Mouse (Mus musculus) heart, embryonic 15.5 days (tissue): ENCODE results near the gene Tjp1. TPM values are rescaled to one million over a fixed set of nuclear protein-coding genes. Genes with fewer than 3 reads are reported as not detected.

Experiments
- ATAC-seq: fragments of 200-750 bp; cut with Nextera tagmentation; replicated peaks from 2 replicates; pipeline ENCODE4 v1.8.0; 2017; ENCODE audit warnings: low read depth, moderate TSS enrichment; ENCODE audit not compliant: insufficient number of reproducible peaks, insufficient read depth, low FRiP score
- H3K27ac ChIP-seq: fragments of 300-500 bp; sonication (generic); 2 replicates; pipeline ENCODE4 v1.5.1; 2015; ENCODE audit warnings: mild to moderate bottlenecking, inconsistent platforms
- H3K27me3 ChIP-seq: fragments of 300-500 bp; sonication (generic); 2 replicates; pipeline ENCODE4 v1.6.1; 2015; ENCODE audit warnings: inconsistent platforms
- H3K36me3 ChIP-seq: fragments of 300-500 bp; sonication (generic); 2 replicates; pipeline ENCODE4 v1.6.1; 2015; ENCODE audit warnings: mild to moderate bottlenecking, inconsistent platforms
- H3K4me1 ChIP-seq: fragments of 300-500 bp; sonication (generic); replicated peaks from 2 replicates; pipeline ENCODE4 v1.6.1; 2015; ENCODE audit warnings: inconsistent platforms
- H3K4me2 ChIP-seq: fragments of 300-500 bp; sonication (generic); 2 replicates; pipeline ENCODE4 v1.6.1; 2015; ENCODE audit warnings: inconsistent platforms, mild to moderate bottlenecking, moderate library complexity
- H3K4me3 ChIP-seq: fragments of 300-500 bp; sonication (generic); 2 replicates; pipeline ENCODE4 v1.5.1; 2015; ENCODE audit warnings: mild to moderate bottlenecking, inconsistent platforms
- H3K9ac ChIP-seq: fragments of 300-500 bp; sonication (generic); 2 replicates; pipeline ENCODE4 v1.6.1; 2015; ENCODE audit warnings: mild to moderate bottlenecking, inconsistent platforms
- H3K9me3 ChIP-seq: fragments of 300-500 bp; sonication (generic); replicated peaks from 2 replicates; pipeline ENCODE4 v1.6.1; 2016; ENCODE audit warnings: inconsistent platforms
- WGBS: fragments of 180-500 bp; shearing (Covaris S2); methylation state at CpG from one replicate; pipeline ENCODE4 v1.1.7; 2015; ENCODE audit warnings: mixed read lengths; 5-methylcytosine and 5-hydroxymethylcytosine counted together
- polyA plus RNA-seq: library from polyadenylated mRNA; unstranded; fragments of >200 nt; fragmentation: Nextera tagmentation; extraction: Ambion mirVana; gene quantifications from 2 replicates; pipeline ENCODE4 v1.2.1, GENCODE M21; 2015

The Tjp1 gene
- polyA plus RNA-seq, 1 experiment from 2014 or later: 21.0 TPM

DNA sequence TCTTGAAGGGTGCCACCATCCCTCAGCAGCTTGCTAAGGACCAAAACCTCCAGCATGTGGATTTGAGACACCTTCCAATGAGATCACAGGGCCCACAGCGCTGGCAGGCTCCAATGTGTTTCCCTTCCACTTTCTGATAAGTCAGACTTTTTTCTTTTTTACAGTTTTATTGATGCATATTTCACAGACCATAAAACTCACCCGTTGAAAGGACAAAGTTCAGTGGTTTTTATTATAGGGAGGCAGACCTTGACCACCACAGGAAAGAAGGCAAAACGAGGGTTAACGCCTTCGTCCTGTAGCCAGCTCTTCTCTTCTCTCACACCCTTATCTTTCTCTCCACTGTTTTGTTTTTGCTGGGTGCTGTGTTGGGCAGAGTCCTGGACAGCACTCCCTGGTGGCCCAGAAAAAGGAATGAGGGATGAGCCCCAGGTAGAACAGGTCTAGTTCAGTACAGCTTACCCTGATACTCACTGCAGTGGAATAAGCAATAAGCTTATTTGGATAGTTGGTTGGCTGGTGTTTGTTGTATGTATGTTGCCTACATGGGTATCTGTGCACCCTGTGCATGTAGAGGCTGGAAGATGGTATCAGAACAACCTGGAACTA lies 43.3 kb downstream of the Tjp1 start:
- WGBS: 47% methylated on average over 5 of the region's 5 CpGs
- ATAC-seq: no peak
- H3K27ac ChIP-seq: no peak overlapping the region
- H3K9ac ChIP-seq: no peak overlapping the region
- H3K4me3 ChIP-seq: no peak overlapping the region
- H3K4me1 ChIP-seq: peaks cover 7% of the 10 kb centered on the region
- H3K36me3 ChIP-seq: no peaks in the 10 kb centered on the region
- H3K27me3 ChIP-seq: no peaks in the 10 kb centered on the region
- H3K9me3 ChIP-seq: no peaks in the 10 kb centered on the region
- no peak overlapping the region for H3K4me2 ChIP-seq

DNA sequence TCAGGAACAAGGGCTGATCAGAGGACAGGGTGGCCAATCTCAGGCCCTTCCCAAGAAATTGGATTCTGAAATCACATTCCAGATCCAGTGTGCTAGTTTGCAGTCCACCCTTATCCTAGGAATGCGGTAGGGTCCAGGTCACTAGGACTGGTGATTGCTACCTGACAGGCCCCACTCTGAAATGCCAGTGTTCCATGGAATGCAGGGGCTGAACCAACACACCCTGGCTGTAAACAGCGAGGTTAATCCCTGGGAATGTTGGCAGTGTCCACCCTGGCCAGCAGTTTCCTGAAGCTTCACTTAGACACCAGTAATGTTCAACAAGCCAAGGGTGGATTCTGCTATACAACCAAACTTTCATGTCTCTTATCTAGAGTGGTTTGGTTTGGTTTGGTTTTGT lies 45.4 kb downstream of the Tjp1 start:
- Histone ChIP-seq H3K4me2 (no peak overlapping the region), H3K27ac (no peak overlapping the region), H3K36me3 (no peaks in the 10 kb centered on the region), H3K27me3 (no peaks in the 10 kb centered on the region), H3K9ac (no peak overlapping the region), H3K9me3 (no peaks in the 10 kb centered on the region), H3K4me1 (peaks cover 7% of the 10 kb centered on the region), H3K4me3 (no peak overlapping the region)
- ATAC-seq: no peak
- 30% methylated on average over 2 of the region's 2 CpGs for WGBS

DNA sequence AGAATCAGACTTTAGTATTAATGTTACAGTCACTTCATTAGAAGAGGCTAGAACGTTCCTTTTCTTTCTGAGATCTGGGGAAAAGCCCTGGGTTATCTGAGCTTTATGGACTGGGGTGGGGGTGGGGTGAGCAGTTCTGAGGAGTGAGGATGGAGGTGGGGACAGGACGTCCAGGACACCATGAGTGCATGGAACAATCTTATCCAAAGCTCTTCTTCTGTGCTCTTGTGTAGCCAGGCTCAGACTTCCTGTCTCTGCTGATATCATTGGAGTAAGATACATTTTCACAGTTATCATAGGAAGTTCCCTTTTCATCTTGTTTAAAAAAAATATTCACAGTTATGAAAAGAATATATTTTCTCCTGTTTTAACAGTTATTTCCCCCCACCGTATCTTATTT lies 55.5 kb downstream of the Tjp1 start:
- Histone ChIP-seq H3K36me3 (no peaks in the 10 kb centered on the region), H3K4me2 (no peak overlapping the region), H3K4me1 (peaks cover 23% of the 10 kb centered on the region), H3K4me3 (no peak overlapping the region), H3K9ac (no peak overlapping the region), H3K9me3 (no peaks in the 10 kb centered on the region), H3K27ac (no peak overlapping the region), H3K27me3 (no peaks in the 10 kb centered on the region)
- no peak; the same call in 1 of the 2 replicates for ATAC-seq
- WGBS: 35% methylated on average over 3 of the region's 3 CpGs

DNA sequence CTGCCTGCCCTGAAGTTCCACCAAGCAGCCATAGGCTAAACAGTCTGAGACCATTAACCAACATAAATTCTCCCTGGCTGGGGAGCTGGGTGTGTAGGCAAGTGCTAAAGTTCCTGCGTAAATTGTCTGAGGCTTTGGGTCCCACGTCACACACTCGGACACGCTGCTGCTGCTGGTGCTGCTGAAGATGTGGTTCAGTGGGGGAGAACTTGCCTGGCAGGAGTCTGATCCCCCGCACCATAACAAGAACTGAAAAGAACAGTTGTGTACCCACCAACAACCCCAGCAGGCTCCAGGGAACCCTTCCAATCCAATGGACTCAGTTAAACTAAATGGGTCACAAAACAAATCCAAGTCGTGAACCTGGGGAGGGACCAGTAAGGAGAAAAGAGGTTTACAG lies 56.2 kb downstream of the Tjp1 start:
- no peak for ATAC-seq
- Histone ChIP-seq H3K36me3 (no peaks in the 10 kb centered on the region), H3K27me3 (no peaks in the 10 kb centered on the region), H3K9me3 (no peaks in the 10 kb centered on the region), H3K9ac (no peak overlapping the region), H3K4me3 (no peak overlapping the region), H3K27ac (no peak overlapping the region), H3K4me2 (no peak overlapping the region), H3K4me1 (peaks cover 23% of the 10 kb centered on the region)
- whole genome bisulfite sequencing: 85% methylated on average over 6 of the region's 6 CpGs

DNA sequence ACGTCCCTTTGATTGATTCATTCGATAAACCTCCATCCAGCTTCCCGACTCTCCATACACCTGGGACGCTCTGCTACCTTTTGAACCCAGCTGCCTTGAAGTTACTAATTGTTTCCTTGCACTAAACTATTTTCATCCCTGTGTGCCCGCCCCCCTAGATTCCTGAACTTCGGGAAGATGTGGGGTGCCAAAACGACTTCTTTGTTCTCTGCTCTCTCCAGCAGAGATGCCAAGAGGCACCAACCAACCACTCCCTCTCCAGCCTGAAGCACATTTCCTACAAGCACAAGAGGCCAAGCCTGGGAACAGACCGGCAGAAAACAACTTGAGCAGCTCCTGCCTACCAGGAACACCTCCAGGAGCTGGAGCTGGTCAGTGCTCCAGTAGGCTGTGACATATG lies 57.4 kb downstream of the Tjp1 start:
- H3K4me1 ChIP-seq: peaks cover 23% of the 10 kb centered on the region
- no peak overlapping the region for H3K27ac ChIP-seq
- H3K4me2 ChIP-seq: no peak overlapping the region
- ATAC-seq: no peak
- H3K4me3 ChIP-seq: no peak overlapping the region
- H3K36me3 ChIP-seq: no peaks in the 10 kb centered on the region
- H3K9ac ChIP-seq: no peak overlapping the region
- H3K9me3 ChIP-seq: no peaks in the 10 kb centered on the region
- WGBS: 32% methylated on average over 8 of the region's 8 CpGs
- no peaks in the 10 kb centered on the region for H3K27me3 ChIP-seq

DNA sequence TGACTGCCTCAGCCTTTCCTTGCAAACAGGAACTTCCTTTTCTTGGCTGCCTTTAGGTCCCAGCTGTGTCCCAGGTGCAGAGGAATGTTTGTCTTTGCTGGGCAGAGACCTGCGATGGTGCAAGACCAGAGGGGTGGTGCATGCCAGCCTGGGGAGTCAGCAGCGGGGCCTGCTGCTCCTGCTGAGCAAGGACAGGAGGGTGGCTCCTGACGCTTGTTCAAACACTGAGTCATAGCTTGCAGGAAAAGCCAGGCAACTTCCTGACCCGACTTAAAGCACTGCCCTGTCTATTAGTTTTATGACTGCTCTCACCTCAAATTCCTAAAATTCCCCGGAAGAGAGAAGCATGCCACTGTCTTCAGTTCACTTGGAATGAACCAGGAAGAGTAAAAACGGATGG lies 57.9 kb downstream of the Tjp1 start:
- H3K9ac ChIP-seq: no peak overlapping the region
- peak; percentile 47; the same call in 1 of the 2 replicates for ATAC-seq
- 10% methylated on average over 6 of the region's 6 CpGs for WGBS
- no peak overlapping the region for H3K27ac ChIP-seq
- H3K9me3 ChIP-seq: no peaks in the 10 kb centered on the region
- peaks cover 23% of the 10 kb centered on the region for H3K4me1 ChIP-seq
- H3K27me3 ChIP-seq: no peaks in the 10 kb centered on the region
- no peak overlapping the region for H3K4me3 ChIP-seq
- H3K36me3 ChIP-seq: no peaks in the 10 kb centered on the region
- no peak overlapping the region for H3K4me2 ChIP-seq

DNA sequence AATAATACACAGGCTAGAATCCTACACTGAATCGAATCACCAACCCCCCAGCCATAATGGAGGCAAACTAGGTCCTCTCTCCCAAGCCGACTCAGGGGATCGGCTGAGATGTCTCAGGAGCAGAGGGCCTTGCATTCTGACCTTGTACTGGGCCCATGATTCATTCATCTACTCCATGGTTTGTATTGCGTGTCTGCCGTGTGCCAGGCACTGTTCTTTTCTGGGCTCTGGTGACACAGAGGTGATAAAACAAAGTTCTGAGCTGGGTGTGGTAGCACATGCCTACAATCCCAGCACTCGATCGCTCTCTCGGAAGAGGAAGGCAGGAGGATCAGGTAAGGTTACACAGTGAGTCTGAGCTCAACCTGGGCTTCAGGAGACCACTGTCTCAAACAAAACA lies 59.4 kb downstream of the Tjp1 start:
- Histone ChIP-seq H3K27ac (peak overlapping the region; percentile 45; the same call in 1 of the 2 replicates), H3K27me3 (no peaks in the 10 kb centered on the region)
- WGBS: 74% methylated on average over 8 of the region's 8 CpGs

DNA sequence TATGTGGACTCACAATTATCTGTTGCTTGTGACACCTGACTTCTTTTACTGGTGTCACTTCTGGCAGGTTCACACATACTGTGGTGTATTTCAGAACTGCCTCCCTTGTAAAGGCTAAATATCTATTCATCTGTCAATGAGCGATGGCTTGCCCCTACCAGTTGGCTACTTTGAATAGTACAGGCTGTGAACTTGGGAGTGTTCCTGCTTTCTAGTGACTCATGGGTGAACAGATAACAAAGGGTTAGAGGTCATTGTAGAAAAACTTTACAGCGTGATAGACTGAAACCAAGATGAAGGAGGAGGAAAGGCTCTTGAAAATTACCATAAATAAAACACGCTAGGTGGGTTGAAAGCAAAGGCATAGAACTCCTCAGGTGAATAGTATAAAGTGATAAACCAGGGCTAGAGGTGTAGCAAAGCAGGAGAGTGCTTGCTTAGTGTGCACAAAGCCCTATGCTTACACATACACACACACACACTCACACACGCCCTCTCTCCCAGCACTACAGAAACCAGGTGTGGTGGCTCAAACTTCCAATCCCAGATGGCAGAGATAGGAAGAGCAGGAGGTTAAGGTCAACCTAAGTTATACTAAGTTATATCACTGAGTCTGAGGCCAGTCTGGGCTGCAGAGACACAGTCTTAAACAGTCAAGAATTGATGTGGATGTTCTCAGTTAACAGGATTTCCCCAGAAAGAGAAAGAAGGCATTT lies 60.1 kb downstream of the Tjp1 start:
- no peaks in the 10 kb centered on the region for H3K9me3 ChIP-seq
- H3K4me1 ChIP-seq: peaks cover 23% of the 10 kb centered on the region
- ATAC-seq: no peak
- no peak overlapping the region for H3K9ac ChIP-seq
- no peak overlapping the region for H3K4me2 ChIP-seq
- H3K27me3 ChIP-seq: no peaks in the 10 kb centered on the region
- WGBS: 68% methylated on average over 4 of the region's 4 CpGs
- no peak overlapping the region for H3K4me3 ChIP-seq
- no peak overlapping the region for H3K27ac ChIP-seq
- H3K36me3 ChIP-seq: no peaks in the 10 kb centered on the region

More for the DNA sequence above, 59.4 kb downstream of the Tjp1 start:
- Histone ChIP-seq H3K4me1 (peaks cover 23% of the 10 kb centered on the region), H3K4me3 (no peak overlapping the region), H3K9me3 (no peaks in the 10 kb centered on the region), H3K4me2 (no peak overlapping the region), H3K36me3 (no peaks in the 10 kb centered on the region), H3K9ac (no peak overlapping the region)
- ATAC-seq: no peak

DNA sequence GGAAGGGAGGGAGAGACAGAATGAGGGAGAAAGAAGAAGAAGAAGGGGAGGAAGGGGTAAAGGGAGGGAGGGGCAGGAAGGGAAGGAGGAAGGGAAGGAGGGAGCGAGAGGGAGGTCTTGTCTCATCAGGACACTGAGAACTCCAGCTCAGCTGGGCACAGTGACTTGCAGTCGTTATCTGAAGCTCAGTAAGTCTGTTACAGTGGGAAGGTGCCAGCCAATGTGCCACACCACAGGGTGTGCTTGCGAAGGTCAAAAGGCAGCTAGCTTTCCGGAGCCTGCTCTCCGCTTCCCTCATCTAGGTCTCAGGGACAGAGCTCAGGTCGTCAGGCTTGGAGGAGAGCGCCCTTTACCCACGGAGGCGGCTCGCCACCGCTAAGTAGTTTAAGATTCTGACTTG lies 61.4 kb downstream of the Tjp1 start:
- 42% methylated on average over 11 of the region's 11 CpGs for WGBS

DNA sequence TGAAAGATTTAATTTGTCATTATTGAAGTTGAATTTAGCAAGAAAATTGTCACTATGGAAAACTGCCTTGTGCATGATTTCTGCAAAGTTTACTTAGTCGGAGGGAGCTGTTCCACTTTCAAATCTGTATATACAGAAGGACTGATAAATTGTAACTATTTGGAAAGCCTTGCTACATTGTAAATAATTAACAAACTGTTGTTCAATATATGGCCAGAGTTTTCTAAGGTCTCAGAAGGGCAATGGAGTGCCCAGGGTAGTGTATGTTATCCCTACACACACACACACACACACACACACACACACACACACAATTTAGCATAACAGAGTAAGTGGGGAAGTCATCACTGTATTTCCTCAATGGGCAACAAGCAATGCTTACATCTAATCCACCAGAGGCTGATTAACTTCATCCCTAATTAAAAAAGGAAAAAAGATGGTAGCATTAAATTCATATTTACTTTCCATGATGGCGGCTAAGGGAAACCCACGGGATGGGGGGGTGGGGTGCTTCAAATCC lies 63.0 kb downstream of the Tjp1 start:
- no peak overlapping the region for H3K27ac ChIP-seq
- no peak overlapping the region for H3K9ac ChIP-seq
- H3K4me3 ChIP-seq: no peak overlapping the region
- H3K4me2 ChIP-seq: no peak overlapping the region
- H3K27me3 ChIP-seq: no peaks in the 10 kb centered on the region
- H3K4me1 ChIP-seq: peaks cover 36% of the 10 kb centered on the region
- WGBS: 85% methylated on average over 3 of the region's 3 CpGs
- H3K36me3 ChIP-seq: no peaks in the 10 kb centered on the region
- ATAC-seq: no peak
- H3K9me3 ChIP-seq: no peaks in the 10 kb centered on the region

More for the DNA sequence above, 61.4 kb downstream of the Tjp1 start:
- Histone ChIP-seq H3K4me2 (no peak overlapping the region), H3K27ac (no peak overlapping the region), H3K27me3 (no peaks in the 10 kb centered on the region), H3K9me3 (no peaks in the 10 kb centered on the region), H3K4me3 (no peak overlapping the region), H3K36me3 (no peaks in the 10 kb centered on the region), H3K4me1 (peaks cover 32% of the 10 kb centered on the region), H3K9ac (no peak overlapping the region)
- no peak for ATAC-seq

DNA sequence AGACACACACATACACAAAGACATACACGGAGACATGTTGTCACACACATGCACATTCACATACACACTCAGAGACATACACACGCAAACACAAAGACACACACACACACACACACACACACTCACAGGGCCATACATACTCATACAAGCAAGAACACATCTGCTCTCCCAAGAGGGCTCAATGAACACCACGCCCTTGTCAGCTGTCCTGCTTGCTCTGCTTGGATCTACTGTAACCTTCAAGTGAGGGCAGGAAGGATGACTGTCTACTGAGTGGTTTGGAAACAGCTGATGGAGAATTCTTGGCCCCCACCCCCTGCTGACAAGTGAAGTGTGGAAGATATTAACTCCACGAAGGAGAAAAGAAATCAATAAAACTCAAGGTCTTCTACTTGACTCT lies 64.1 kb downstream of the Tjp1 start:
- no peak overlapping the region for H3K27ac ChIP-seq
- no peaks in the 10 kb centered on the region for H3K9me3 ChIP-seq
- no peak overlapping the region for H3K9ac ChIP-seq
- no peak overlapping the region for H3K4me2 ChIP-seq
- no peak for ATAC-seq
- H3K4me3 ChIP-seq: no peak overlapping the region
- peaks cover 36% of the 10 kb centered on the region for H3K4me1 ChIP-seq
- 71% methylated on average over 4 of the region's 4 CpGs for whole genome bisulfite sequencing
- no peaks in the 10 kb centered on the region for H3K36me3 ChIP-seq
- H3K27me3 ChIP-seq: no peaks in the 10 kb centered on the region

DNA sequence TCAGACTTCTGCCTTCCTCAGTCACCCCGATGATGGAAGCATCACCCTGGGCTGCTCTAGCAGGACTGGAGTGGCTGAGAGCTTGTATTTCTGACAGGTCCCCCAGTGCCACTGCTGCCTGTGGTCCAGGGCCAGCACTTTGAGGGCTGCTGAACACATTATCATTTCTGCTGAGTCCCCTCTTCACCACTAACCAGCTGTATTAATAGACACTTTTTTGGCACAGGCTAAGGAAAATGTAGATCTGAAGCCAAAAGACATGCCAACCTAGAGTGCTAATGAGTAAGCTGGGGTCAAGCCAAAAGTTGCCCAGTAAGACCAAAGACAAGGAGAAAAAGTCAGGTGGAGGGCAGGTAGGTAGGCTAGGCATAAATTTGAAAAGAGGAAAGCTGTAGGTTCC lies 66.2 kb downstream of the Tjp1 start:
- 45% methylated on average over 1 of the region's 1 CpGs for WGBS
- no peak overlapping the region for H3K9ac ChIP-seq
- H3K4me1 ChIP-seq: peaks cover 28% of the 10 kb centered on the region
- no peaks in the 10 kb centered on the region for H3K36me3 ChIP-seq
- H3K4me3 ChIP-seq: no peak overlapping the region
- H3K27ac ChIP-seq: peak overlapping the region; percentile 66
- ATAC-seq: peak; percentile 51; the same call in 1 of the 2 replicates
- no peaks in the 10 kb centered on the region for H3K27me3 ChIP-seq
- H3K9me3 ChIP-seq: no peaks in the 10 kb centered on the region
- H3K4me2 ChIP-seq: no peak overlapping the region
